Mouse (Mus musculus) brown adipose tissue, adult 24 weeks (tissue): ENCODE data around the gene Wsb2. TPM values are rescaled to one million over a fixed set of nuclear protein-coding genes. Genes with fewer than 3 reads are reported as not detected.
A peak's percentile ranks its signal among the peaks of the same experiment; 100 is the strongest.
"Not testable (repeated sequence)": the region's sequence is repeated elsewhere in the genome, so short reads cannot be mapped to it uniquely, and the experiment has no call there.

Experiments
- H3K27ac ChIP-seq: fragments of 200-500 bp; replicated peaks from 2 replicates; pipeline ENCODE4 v1.5.1; 2012; ENCODE audit warnings: low read depth, mild to moderate bottlenecking, low read length
- H3K4me1 ChIP-seq: fragments of 200-500 bp; 2 replicates; pipeline ENCODE4 v1.6.1; 2012; ENCODE audit warnings: low read length, mixed read lengths; ENCODE audit not compliant: control insufficient read depth, insufficient read depth, insufficient read length
- H3K4me3 ChIP-seq: fragments of 200-500 bp; 2 replicates; pipeline ENCODE4 v1.5.1; 2012; ENCODE audit warnings: low read depth, mild to moderate bottlenecking, low read length, moderate library complexity; ENCODE audit not compliant: insufficient read depth
- polyA plus RNA-seq: library from polyadenylated mRNA; stranded (reverse); fragments of >200 nt; gene quantifications from 2 replicates; pipeline ENCODE4 v1.2.4, GENCODE M21; 2012; ENCODE audit not compliant: missing spikeins, insufficient read depth, insufficient read length

Wsb2 gene
- polyA plus RNA-seq, 1 experiment, result 26.5 TPM

GRCm38 (mm10) chr5:117363066-117363782 is 6.1 kb downstream of the Wsb2 start:
- Histone ChIP-seq H3K4me1 (peaks cover 33% of the 10 kb centered on the region), H3K4me3 (no peak overlapping the region), H3K27ac (peak overlapping the region; percentile 31)

GRCm38 (mm10) chr5:117364821-117365220 is 7.7 kb downstream of the Wsb2 start:
- H3K27ac ChIP-seq, result no peak overlapping the region; the same call in 1 of the 2 replicates
- H3K4me1 ChIP-seq, result peaks cover 24% of the 10 kb centered on the region
- no peak overlapping the region for H3K4me3 ChIP-seq

GRCm38 (mm10) chr5:117365904-117366561 is 8.9 kb downstream of the Wsb2 start:
- H3K4me1 ChIP-seq, result peaks cover 17% of the 10 kb centered on the region
- H3K27ac ChIP-seq, result no peak overlapping the region
- H3K4me3 ChIP-seq, result no peak overlapping the region

- Histone ChIP-seq H3K4me3 (no peak overlapping the region), H3K27ac (no peak overlapping the region), H3K4me1 (peaks cover 12% of the 10 kb centered on the region)
Measured at GRCm38 (mm10) chr5:117367206-117367605, 10.1 kb downstream of the Wsb2 start.

GRCm38 (mm10) chr5:117370592-117370991 is 13.5 kb downstream of the Wsb2 start:
- H3K27ac ChIP-seq, result no peak overlapping the region
- H3K4me3 ChIP-seq, result no peak overlapping the region
- H3K4me1 ChIP-seq, result no peaks in the 10 kb centered on the region

- H3K4me1 ChIP-seq, result no peaks in the 10 kb centered on the region
- H3K4me3 ChIP-seq, result no peak overlapping the region
- H3K27ac ChIP-seq, result no peak overlapping the region
Measured at GRCm38 (mm10) chr5:117373418-117373817, 16.3 kb downstream of the Wsb2 start.

GRCm38 (mm10) chr5:117374372-117375049 is 17.4 kb downstream of the Wsb2 start:
- Histone ChIP-seq H3K4me3 (no peak overlapping the region), H3K4me1 (no peaks in the 10 kb centered on the region), H3K27ac (no peak overlapping the region)

- no peak overlapping the region for H3K4me3 ChIP-seq
- no peak overlapping the region for H3K27ac ChIP-seq
- H3K4me1 ChIP-seq, result no peaks in the 10 kb centered on the region
Measured at GRCm38 (mm10) chr5:117376331-117376761, 19.2 kb downstream of the Wsb2 start.

GRCm38 (mm10) chr5:117377731-117378130 is 20.6 kb downstream of the Wsb2 start:
- H3K4me3 ChIP-seq, H3K27ac ChIP-seq: not testable (repeated sequence)

GRCm38 (mm10) chr5:117380199-117380598 is 23.1 kb downstream of the Wsb2 start:
- H3K27ac ChIP-seq, result no peak overlapping the region
- no peak overlapping the region for H3K4me3 ChIP-seq
- no peaks in the 10 kb centered on the region for H3K4me1 ChIP-seq

More at GRCm38 (mm10) chr5:117377731-117378130, 20.6 kb downstream of the Wsb2 start:
- H3K4me1 ChIP-seq, result not testable (repeated sequence)

GRCm38 (mm10) chr5:117381785-117382184 is 24.7 kb downstream of the Wsb2 start:
- Histone ChIP-seq H3K4me1 (no peaks in the 10 kb centered on the region), H3K4me3 (no peak overlapping the region), H3K27ac (no peak overlapping the region)

- Histone ChIP-seq H3K4me3 (no peak overlapping the region), H3K4me1 (no peaks in the 10 kb centered on the region), H3K27ac (no peak overlapping the region)
Measured at GRCm38 (mm10) chr5:117383198-117383597, 26.1 kb downstream of the Wsb2 start.

GRCm38 (mm10) chr5:117388296-117388751 is 31.2 kb downstream of the Wsb2 start:
- Histone ChIP-seq H3K4me1 (no peaks in the 10 kb centered on the region), H3K4me3 (peak overlapping the region; percentile 65), H3K27ac (no peak overlapping the region)

GRCm38 (mm10) chr5:117388877-117389276 is 31.8 kb downstream of the Wsb2 start, which contains the start of gene Rfc5:
Rfc5 (minus strand) TSS chr5:117389047.
- H3K4me1 ChIP-seq, result no peaks in the 10 kb centered on the region
- peak within 1 kb of the TSS; percentile 65 for H3K4me3 ChIP-seq
- no peak within 1 kb of the TSS for H3K27ac ChIP-seq

- Histone ChIP-seq H3K4me1 (no peaks in the 10 kb centered on the region), H3K27ac (no peak overlapping the region), H3K4me3 (no peak overlapping the region)
Measured at GRCm38 (mm10) chr5:117390895-117391294, 33.8 kb downstream of the Wsb2 start.
